Mouse (Mus musculus): ENCODE measurements around the gene Mapk3.

Mapk3 gene

DNA sequence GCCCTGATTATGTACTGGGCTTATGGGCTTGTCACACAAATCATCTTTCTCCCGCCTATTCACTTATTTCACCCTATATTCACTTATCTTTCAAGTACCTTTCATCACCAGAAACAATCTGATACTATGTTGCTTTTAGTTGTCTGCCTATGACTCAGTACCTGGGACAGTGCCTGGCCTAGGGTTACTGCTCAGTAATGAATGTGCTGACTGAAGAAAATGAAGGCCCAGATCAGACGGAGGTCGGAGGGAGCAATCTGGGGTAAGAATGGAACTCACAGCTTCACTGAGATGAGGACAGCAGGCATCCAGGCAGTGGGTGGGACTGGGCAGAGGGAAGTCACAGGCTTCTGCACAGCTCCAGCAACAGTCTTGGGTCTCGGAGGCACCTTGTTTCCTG lies 48.0 kb downstream of the Mapk3 start:
- DNase-seq = no peak

DNA sequence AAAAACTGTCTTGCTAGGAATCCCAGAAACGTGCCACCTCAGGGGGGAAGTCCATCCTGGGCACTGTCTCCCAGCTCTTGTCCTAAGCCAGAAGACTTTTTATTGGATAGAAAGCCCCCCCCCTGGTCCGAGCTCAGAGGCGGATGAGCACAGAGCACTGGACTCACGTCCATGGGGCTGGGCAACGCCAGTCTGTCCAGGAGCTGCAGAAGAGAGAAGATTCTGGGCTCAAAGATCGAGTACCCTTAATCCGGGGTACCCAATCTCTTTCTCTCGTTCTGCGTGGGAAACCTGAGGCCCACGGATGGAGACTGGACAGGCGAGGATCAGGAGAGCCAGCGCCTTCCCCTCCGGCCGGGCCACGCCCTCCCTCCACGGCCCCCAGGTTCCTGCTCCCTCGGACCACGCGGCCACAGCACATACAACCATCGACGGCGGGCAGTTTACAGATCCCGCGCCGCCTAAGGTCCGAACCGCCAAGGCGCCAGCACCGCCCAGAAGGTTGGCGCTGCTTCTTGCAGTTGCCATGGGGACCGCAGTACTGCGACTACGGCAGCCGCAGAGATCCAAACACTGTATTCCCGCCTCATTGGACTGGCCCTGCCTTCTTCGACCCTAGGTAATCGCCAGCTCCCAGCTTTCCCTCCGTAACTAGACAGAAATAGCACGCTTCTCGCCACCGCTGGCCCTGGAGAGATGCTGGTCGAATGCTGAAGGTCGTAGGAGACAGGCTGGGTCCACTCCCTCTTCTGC lies 49.5 kb downstream of the Mapk3 start:
- peak; percentile 37 to 38 for DNase-seq

- no peak for DNase-seq
Measured at GRCm38 (mm10) chr7:126809723-126810369, 50.4 kb downstream of the Mapk3 start.
